Mouse (Mus musculus) hematopoietic stem cell, adult 5-6 weeks (primary cell): ENCODE results near the gene Akap10. TPM values are rescaled to one million over a fixed set of nuclear protein-coding genes. Genes with fewer than 3 reads are reported as not detected.

Experiments
- ATAC-seq, 2 experiments: fragments of 125-278 bp in 1 of 2; replicated peaks in 1 of 2; 2 replicates each; pipeline ENCODE4 v1.8.0; 2016 to 2017; ENCODE audit warnings: inconsistent platforms in 2 of 2, mild to moderate bottlenecking in 2 of 2, moderate number of reproducible peaks in 2 of 2, low read depth in 1 of 2, moderate TSS enrichment in 1 of 2; ENCODE audit not compliant: low FRiP score in 2 of 2, poor library complexity in 2 of 2, severe bottlenecking in 2 of 2, insufficient read depth in 1 of 2, low TSS enrichment in 1 of 2
- total RNA-seq: library from RNA; stranded (forward); fragments of 172-1452, 232-1000 nt; gene quantifications from 2 replicates; pipeline ENCODE4 v1.2.3, GENCODE M21; 2017

Akap10 gene
- total RNA-seq, 1 experiment from 2014 or later, result 46.7 TPM

- no peak for ATAC-seq
Measured at GRCm38 (mm10) chr11:61946608-61947007, 16.6 kb upstream of the Akap10 start.

- ATAC-seq, result peak in 1 of 2 experiments; percentile 7; a peak in 1 of 4 replicates
Measured at GRCm38 (mm10) chr11:61944417-61944816, 14.4 kb upstream of the Akap10 start.

GRCm38 (mm10) chr11:61942903-61943302 is 12.9 kb upstream of the Akap10 start:
- peak; percentile 32 to 51; a peak in 3 of 4 replicates for ATAC-seq

GRCm38 (mm10) chr11:61937761-61938160 is 7.7 kb upstream of the Akap10 start:
- no peak for ATAC-seq

GRCm38 (mm10) chr11:61930640-61931586 is 861 bp upstream of the Akap10 start:
- ATAC-seq, result 0 out of 4 replicates have a peak, but pooled peaks of 1 of the 2 experiments have one; percentile 3

- peak in 1 of 2 experiments; percentile 22; a peak in 1 of 4 replicates for ATAC-seq
Measured at GRCm38 (mm10) chr11:61929323-61930097, 542 bp downstream of the Akap10 start.

- ATAC-seq, result no peak
Measured at GRCm38 (mm10) chr11:61923309-61923708, 6.7 kb downstream of the Akap10 start.

- no peak for ATAC-seq
Measured at GRCm38 (mm10) chr11:61919702-61920101, 10.3 kb downstream of the Akap10 start.

GRCm38 (mm10) chr11:61908315-61908714 is 21.7 kb downstream of the Akap10 start:
- ATAC-seq, result no peak

- ATAC-seq, result peak; percentile 65 to 71
Measured at GRCm38 (mm10) chr11:61882183-61882582, 47.9 kb downstream of the Akap10 start.

GRCm38 (mm10) chr11:61879921-61880320 is 50.1 kb downstream of the Akap10 start:
- ATAC-seq, result no peak

- ATAC-seq, result no peak
Measured at GRCm38 (mm10) chr11:61871881-61872280, 58.2 kb downstream of the Akap10 start.

- ATAC-seq, result no peak
Measured at GRCm38 (mm10) chr11:61866856-61867255, 63.2 kb downstream of the Akap10 start.

GRCm38 (mm10) chr11:61861781-61862547 is 68.1 kb downstream of the Akap10 start:
- ATAC-seq, result peak in 1 of 2 experiments; percentile 32; a peak in 2 of 4 replicates

GRCm38 (mm10) chr11:61859316-61859715 is 70.7 kb downstream of the Akap10 start:
- ATAC-seq, result no peak

GRCm38 (mm10) chr11:61855539-61855938 is 74.5 kb downstream of the Akap10 start:
- ATAC-seq, result no peak

- ATAC-seq, result peak; percentile 47 to 60
Measured at GRCm38 (mm10) chr11:61854988-61855411, 75.1 kb downstream of the Akap10 start, which contains the start of gene Ulk2. TSS of gene Ulk2 (minus strand) at chr11:61855073.
